Mouse (Mus musculus): ENCODE data around the gene Yipf4. TPM values are rescaled to one million over a fixed set of nuclear protein-coding genes. Genes with fewer than 3 reads are reported as not detected.
A peak's percentile ranks its signal among the peaks of the same experiment; 100 is the strongest.

Gene Yipf4
- polyA plus RNA-seq, 1 experiment = 21.6 TPM

DNA sequence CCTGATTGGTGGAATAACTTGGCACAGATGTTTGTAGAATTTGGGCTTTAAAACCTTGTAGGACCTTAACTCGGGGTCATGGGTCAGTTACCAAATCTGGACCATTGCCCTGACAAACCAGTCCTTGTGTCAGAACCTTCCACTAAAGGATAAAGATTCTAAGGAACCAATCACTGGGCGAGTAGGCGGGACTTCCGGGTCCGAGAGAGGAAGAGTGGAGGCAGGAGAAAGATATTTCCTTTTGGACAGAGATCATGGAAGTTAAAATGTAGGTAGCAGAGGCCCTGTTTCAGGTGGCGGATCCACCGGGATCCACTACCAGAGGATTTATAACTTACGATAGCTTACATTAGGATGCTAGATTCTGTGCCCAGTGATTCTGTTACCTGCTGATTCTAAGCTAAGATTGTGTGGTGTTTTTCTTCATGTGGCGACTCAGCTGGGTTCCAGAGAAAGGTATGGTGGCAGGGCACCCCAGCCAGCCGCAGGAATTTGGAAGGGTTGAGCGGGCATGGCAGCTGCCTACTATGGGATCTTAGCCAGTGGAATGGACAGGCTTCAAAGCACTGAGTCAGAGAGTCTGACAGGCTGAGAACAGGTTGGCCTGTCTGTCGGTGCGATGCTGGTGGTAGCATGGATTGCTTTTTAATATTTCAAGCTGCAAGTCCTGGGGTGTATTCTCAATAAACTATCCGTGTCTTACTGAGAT, 8.8 kb upstream of the Yipf4 start:
- no peaks in the 10 kb centered on the region for H3K79me3 ChIP-seq (ENCODE audit: low read depth)
- no peaks in the 10 kb centered on the region for H3K79me2 ChIP-seq (ENCODE audit: control insufficient read depth, insufficient read depth)
- no peak overlapping the region for H3K4me3 ChIP-seq (ENCODE audit: insufficient read depth, poor library complexity, severe bottlenecking)
- no peaks in the 10 kb centered on the region for H3K27me3 ChIP-seq (ENCODE audit: control insufficient read depth, insufficient read depth, insufficient read length)
- no peak overlapping the region for H3ac ChIP-seq (ENCODE audit: control insufficient read depth, insufficient read length, low read depth)
- TF ChIP-seq MYOG (IDR thresholded peaks at IDR 0.05; ENCODE audit: control insufficient read depth, extremely low read depth, insufficient read length) (no peak), CEBPB (IDR thresholded peaks at IDR 0.05; ENCODE audit: low read depth) (no peak), MYOD1 (IDR thresholded peaks at IDR 0.05; ENCODE audit: control insufficient read depth, insufficient read length, low read depth) (peak; percentile 53), USF1 (IDR thresholded peaks at IDR 0.05; ENCODE audit: low read depth) (no peak), MAX (IDR thresholded peaks at IDR 0.05) (no peak)
- H3K36me3 ChIP-seq (ENCODE audit: control insufficient read depth, insufficient read depth) = no peaks in the 10 kb centered on the region

DNA sequence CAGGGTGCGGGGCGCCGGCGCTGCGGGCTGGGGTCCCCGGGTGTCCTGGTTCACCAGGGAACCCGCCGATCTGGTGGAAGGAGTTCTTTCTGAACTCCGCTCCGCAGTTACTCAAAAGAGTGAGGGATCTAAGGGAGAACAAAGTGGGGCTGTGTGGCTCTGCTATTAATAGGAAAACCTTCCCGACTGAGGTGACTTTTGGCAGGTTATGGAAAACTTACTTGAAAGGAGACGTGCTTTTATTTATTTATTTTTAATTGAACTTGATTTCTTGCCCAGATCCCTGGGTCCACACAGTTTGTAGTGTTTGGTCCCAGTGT, 568 bp downstream of the Yipf4 start:
- peaks cover 12% of the 10 kb centered on the region for H3K79me3 ChIP-seq (ENCODE audit: low read depth)
- no peaks in the 10 kb centered on the region for H3K27me3 ChIP-seq (ENCODE audit: control insufficient read depth, insufficient read depth, insufficient read length)
- H3K36me3 ChIP-seq (ENCODE audit: control insufficient read depth, insufficient read depth) = peaks cover 26% of the 10 kb centered on the region
- H3ac ChIP-seq (ENCODE audit: control insufficient read depth, insufficient read length, low read depth) = peak overlapping the region; percentile 85
- TF ChIP-seq FOSL1 (IDR thresholded peaks at IDR 0.05; ENCODE audit: insufficient read depth, low read length, poor library complexity, severe bottlenecking) = no peak
- H3K4me3 ChIP-seq (ENCODE audit: insufficient read depth, poor library complexity, severe bottlenecking) = peak overlapping the region; percentile 82
- H3K79me2 ChIP-seq (ENCODE audit: control insufficient read depth, insufficient read depth) = peaks cover 16% of the 10 kb centered on the region

DNA sequence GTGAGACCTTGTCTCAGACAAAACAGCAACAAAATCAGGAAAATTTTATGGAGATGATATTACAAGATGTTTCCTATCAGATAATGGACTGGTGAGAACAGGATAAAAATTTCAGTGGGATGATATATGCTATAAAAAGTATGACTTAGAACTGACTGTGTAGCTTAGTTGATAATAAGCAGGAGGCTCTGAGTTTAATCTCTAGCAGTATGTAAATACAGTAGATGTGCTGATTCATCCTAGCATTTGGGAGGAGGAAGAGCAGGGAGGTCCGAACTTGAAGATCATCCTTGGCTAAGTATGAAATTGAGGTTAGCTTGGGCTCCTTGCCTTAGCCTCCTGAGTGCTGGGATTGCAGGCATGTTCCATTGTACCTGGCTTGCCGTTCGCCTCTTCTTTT, 2.3 kb downstream of the Yipf4 start:
- H3K79me3 ChIP-seq (ENCODE audit: low read depth) = peaks cover 12% of the 10 kb centered on the region
- H3K4me3 ChIP-seq (ENCODE audit: insufficient read depth, poor library complexity, severe bottlenecking) = no peak overlapping the region
- peaks cover 16% of the 10 kb centered on the region for H3K79me2 ChIP-seq (ENCODE audit: control insufficient read depth, insufficient read depth)
- H3ac ChIP-seq (ENCODE audit: control insufficient read depth, insufficient read length, low read depth) = no peak overlapping the region
- TF ChIP-seq MYOD1 (IDR thresholded peaks at IDR 0.05; ENCODE audit: control insufficient read depth, insufficient read length, low read depth) = no peak
- H3K27me3 ChIP-seq (ENCODE audit: control insufficient read depth, insufficient read depth, insufficient read length) = no peaks in the 10 kb centered on the region
- peaks cover 37% of the 10 kb centered on the region for H3K36me3 ChIP-seq (ENCODE audit: control insufficient read depth, insufficient read depth)

DNA sequence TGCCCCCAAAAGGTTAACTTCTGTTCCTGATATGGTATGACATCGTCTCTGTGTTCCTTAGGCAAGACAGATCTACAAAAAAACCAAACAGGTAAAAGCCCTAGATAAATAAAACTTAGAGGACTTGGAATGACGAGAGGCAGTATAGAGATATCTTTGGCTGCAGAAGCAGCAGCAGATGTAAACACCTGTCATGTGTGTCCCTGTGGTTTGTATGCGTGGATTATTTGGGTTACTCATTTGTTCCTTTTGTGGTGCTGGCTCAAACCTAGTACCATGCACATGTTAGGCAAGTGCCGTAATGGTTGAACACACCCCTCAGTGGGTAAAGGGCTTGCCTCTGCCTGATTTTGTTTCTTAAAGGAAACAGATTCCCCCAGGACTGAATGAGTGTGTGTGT, 10.9 kb downstream of the Yipf4 start:
- no peaks in the 10 kb centered on the region for H3K79me3 ChIP-seq (ENCODE audit: low read depth)
- H3K79me2 ChIP-seq (ENCODE audit: control insufficient read depth, insufficient read depth) = no peaks in the 10 kb centered on the region
- no peak for TF ChIP-seq MYOG (IDR thresholded peaks at IDR 0.05; ENCODE audit: control insufficient read depth, extremely low read depth, insufficient read length)
- H3ac ChIP-seq (ENCODE audit: control insufficient read depth, insufficient read length, low read depth) = no peak overlapping the region
- H3K4me3 ChIP-seq (ENCODE audit: insufficient read depth, poor library complexity, severe bottlenecking) = no peak overlapping the region
- H3K27me3 ChIP-seq (ENCODE audit: control insufficient read depth, insufficient read depth, insufficient read length) = no peaks in the 10 kb centered on the region
- H3K36me3 ChIP-seq (ENCODE audit: control insufficient read depth, insufficient read depth) = peaks cover 30% of the 10 kb centered on the region

DNA sequence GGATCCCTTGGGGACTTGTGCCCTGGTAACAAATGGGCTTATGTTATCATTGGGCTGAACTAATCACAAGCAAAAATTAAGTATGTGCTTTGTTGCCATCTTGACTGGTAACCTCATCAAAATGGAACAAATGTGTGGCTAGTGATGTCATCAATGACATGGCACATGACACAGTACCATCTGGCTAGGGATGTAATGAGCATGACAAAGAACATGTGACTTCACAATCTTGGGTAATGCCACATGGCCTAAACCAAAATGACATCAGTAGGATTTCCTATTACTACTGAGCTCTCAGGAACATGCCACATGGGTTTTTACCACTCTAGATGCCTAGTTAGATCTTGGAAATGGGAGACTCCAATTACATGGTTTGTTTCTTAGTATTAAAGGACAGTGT, 11.8 kb downstream of the Yipf4 start:
- Histone ChIP-seq H3ac (ENCODE audit: control insufficient read depth, insufficient read length, low read depth) (no peak overlapping the region), H3K4me3 (ENCODE audit: insufficient read depth, poor library complexity, severe bottlenecking) (no peak overlapping the region)
- TF ChIP-seq MAX (IDR thresholded peaks at IDR 0.05) (no peak), CEBPB (IDR thresholded peaks at IDR 0.05; ENCODE audit: low read depth) (no peak), MYOG (IDR thresholded peaks at IDR 0.05; ENCODE audit: control insufficient read depth, extremely low read depth, insufficient read length) (no peak), CTCF (IDR thresholded peaks at IDR 0.05; ENCODE audit: control insufficient read depth, insufficient read depth, insufficient read length) (no peak), USF1 (IDR thresholded peaks at IDR 0.05; ENCODE audit: low read depth) (no peak)

DNA sequence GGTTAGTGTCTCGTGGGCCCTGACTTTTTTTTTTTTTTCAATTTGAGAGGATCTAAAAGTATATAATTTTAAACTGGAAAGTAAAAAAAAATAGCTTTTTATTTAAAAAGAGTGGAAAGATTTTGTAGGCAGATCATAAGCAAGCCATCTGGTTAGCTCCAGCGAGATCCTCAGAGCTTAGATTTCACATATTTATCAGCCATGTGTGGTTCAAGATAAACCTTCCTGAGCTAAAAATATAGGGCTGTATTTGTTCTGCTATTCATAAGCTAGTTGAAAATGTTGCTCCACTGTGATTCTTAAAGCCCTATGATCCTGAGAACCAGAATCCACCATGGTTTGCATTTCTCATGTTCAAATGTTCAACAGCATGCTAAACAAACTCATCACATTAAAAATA, 18.6 kb downstream of the Yipf4 start:
- Histone ChIP-seq H3K79me2 (ENCODE audit: control insufficient read depth, insufficient read depth) (no peaks in the 10 kb centered on the region), H3K36me3 (ENCODE audit: control insufficient read depth, insufficient read depth) (no peaks in the 10 kb centered on the region), H3K27me3 (ENCODE audit: control insufficient read depth, insufficient read depth, insufficient read length) (no peaks in the 10 kb centered on the region), H3K79me3 (ENCODE audit: low read depth) (no peaks in the 10 kb centered on the region), H3K4me3 (ENCODE audit: insufficient read depth, poor library complexity, severe bottlenecking) (no peak overlapping the region), H3ac (ENCODE audit: control insufficient read depth, insufficient read length, low read depth) (no peak overlapping the region)
- TF ChIP-seq USF1 (IDR thresholded peaks at IDR 0.05; ENCODE audit: low read depth) = no peak
- no peak for TF ChIP-seq MYOG (IDR thresholded peaks at IDR 0.05; ENCODE audit: control insufficient read depth, extremely low read depth, insufficient read length)
- TF ChIP-seq MAX (IDR thresholded peaks at IDR 0.05) = no peak
- TF ChIP-seq CEBPB (IDR thresholded peaks at IDR 0.05; ENCODE audit: low read depth) = no peak
- no peak for TF ChIP-seq CTCF (IDR thresholded peaks at IDR 0.05; ENCODE audit: control insufficient read depth, insufficient read depth, insufficient read length)
- TF ChIP-seq MYOD1 (IDR thresholded peaks at IDR 0.05; ENCODE audit: control insufficient read depth, insufficient read length, low read depth) = no peak
- TF ChIP-seq FOSL1 (IDR thresholded peaks at IDR 0.05; ENCODE audit: insufficient read depth, low read length, poor library complexity, severe bottlenecking) = no peak

More for the DNA sequence above, 11.8 kb downstream of the Yipf4 start:
- Histone ChIP-seq H3K36me3 (ENCODE audit: control insufficient read depth, insufficient read depth) (peaks cover 23% of the 10 kb centered on the region), H3K79me3 (ENCODE audit: low read depth) (no peaks in the 10 kb centered on the region), H3K79me2 (ENCODE audit: control insufficient read depth, insufficient read depth) (no peaks in the 10 kb centered on the region), H3K27me3 (ENCODE audit: control insufficient read depth, insufficient read depth, insufficient read length) (no peaks in the 10 kb centered on the region)

Data from C2C12 (cell line).